Mouse (Mus musculus) R1 (cell line): ENCODE measurements around the gene Gpld1.
"Not testable (repeated sequence)": the region's sequence is repeated elsewhere in the genome, so short reads cannot be mapped to it uniquely, and the experiment has no call there.

Source experiments
- DNase-seq: peaks from one replicate; pipeline ENCODE4 v3.0.0-alpha.2; 2018; ENCODE audit warnings: low read depth, low spot score

Gene Gpld1

DNA sequence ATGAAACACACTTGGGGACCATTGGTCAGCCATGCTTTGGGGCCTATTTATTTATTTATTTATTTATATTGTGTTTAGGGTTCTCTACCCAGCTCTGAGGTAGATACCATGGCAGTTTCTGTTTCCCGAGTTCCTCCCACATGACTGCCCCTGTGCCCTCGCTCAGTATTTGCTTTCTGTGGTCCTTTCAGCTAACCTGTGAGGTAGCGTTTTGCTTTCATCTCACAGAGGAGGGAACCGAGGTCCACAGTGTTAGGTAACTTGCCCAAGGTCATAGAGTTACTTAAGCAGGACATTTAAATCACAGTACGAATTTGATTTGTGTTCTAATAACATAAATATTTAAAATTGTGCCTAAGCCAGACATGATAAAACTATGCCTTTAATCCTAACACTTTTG lies 4.2 kb downstream of the Gpld1 start:
- DNase-seq = no peak

DNA sequence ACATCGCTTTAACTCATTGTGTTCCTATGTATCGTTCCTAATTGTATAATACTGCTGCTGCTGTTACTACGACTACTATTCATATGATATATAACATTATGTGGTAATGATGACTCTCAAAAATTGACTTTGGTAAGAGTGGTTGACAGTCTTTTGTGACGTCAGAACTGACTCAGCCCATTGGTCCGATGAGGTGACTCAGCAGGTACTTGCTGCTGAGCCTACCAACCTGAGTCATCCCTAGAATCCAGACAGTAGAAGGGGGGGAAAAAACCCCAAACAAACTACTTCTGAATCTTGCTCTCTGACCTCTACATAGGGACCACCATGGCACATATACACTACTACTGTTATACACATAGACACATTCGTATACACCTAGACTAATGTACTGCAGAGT lies 5.9 kb downstream of the Gpld1 start:
- DNase-seq = no peak

DNA sequence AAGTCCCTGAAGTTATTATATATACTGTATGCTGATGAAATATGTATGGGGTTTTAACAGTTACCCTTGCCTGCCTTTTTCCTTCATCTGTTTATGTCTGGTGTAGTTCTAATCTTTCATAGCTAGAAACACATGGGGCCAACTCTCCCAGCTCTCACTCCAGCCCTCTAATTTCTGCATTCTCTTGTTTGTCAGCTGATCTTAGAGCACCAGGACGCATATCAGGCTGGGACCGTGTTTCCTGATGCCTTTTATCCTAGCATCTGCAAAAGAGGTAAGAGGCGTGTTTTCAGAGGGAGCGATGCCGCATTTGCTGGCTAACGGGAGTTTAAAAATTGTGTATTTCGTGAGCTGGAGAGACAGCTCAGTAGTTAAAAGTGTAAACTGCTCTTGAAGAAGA lies 9.7 kb downstream of the Gpld1 start:
- DNase-seq = no peak

DNA sequence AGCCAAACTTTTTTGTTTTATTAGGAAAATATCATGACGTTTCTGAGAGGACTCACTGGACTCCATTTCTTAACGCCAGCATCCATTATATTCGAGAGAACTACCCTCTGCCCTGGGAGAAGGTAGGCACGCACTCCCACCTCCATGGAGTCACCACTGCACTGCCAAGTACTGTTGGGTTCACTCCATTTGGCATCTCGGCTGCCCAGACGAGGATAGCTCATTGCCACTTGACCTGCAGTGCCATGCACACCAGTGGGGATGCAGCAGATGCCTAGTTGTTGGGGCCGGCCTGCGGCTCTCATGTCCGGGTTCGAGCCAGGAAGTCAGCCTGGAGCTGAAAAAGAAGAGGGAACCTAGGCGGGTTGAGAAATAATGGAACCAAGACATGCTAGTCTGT lies 12.1 kb downstream of the Gpld1 start:
- no peak for DNase-seq

DNA sequence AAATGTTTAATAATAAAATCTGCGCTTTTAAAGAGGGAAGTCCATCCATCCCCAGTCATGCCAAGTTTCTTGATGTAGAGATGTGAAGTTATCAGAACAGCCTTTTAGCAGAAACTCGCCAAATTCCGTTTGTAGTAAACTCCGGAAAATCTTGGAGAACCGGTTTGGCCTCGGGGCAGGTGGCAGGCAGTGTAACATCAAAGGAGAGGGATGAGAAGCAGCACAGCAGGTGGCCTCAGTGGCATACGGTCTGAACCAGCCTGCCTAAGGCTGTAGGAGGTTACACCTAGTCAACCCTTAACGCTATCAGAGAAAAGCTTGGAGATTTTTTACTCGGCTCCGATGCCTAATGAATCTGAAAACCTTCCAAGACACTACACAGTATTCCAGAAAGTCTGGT lies 12.5 kb downstream of the Gpld1 start:
- DNase-seq = peak; percentile 68

DNA sequence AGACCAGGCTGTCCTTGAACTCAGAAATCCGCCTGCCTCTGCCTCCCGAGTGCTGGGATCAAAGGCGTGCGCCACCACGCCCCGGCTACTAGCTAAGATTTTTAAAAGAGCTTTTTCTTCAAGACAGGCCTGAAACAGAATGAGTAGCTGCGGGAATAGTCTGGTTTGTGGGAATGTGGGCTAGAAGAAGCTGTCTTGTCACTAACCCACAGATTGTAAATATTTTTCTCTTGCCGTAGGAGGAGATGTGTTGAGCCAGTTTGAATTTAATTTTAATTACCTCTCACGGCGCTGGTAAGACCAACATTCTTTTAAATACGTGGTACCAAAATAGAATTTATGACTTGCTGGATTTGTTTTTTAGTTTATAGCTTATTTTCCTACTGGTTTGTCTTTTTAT lies 15.7 kb downstream of the Gpld1 start:
- DNase-seq = no peak

DNA sequence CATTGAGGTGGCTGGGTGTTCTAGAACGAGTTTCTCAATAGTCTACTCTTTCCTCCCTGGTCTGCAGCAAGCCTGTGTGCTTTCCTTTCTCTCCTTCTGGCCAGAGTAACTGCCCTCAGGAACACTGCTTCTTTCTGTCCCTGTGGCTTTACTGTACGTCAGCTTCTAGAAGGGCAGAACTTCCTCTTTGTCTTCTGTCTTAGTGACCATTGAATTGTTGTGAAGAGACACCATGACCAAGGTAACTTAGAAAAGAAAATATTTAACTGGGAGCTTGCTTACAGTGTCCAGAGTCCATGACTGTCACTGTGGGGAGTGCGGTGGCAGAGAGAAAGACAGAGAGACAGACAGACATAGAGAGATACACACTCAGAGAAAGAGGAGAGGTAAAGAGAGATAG lies 17.1 kb downstream of the Gpld1 start:
- no peak for DNase-seq

DNA sequence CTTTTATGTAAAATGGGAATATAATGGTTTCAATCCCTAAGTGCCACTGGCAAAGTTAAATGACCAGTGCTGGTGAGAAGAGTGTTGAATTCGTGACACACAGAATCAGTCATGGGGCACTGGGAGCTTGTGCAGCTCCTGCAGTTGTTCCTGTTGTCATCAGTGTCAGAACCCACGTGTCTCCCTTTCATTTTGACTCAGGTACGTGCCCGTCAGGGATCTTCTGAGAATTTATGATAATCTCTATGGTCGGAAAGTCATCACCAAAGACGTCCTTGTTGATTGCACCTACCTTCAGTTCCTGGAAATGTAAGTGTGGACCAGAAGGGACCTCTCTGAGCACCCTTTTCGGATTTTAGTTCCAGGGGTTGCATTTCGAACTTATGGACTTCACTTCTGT lies 19.2 kb downstream of the Gpld1 start:
- DNase-seq = no peak

DNA sequence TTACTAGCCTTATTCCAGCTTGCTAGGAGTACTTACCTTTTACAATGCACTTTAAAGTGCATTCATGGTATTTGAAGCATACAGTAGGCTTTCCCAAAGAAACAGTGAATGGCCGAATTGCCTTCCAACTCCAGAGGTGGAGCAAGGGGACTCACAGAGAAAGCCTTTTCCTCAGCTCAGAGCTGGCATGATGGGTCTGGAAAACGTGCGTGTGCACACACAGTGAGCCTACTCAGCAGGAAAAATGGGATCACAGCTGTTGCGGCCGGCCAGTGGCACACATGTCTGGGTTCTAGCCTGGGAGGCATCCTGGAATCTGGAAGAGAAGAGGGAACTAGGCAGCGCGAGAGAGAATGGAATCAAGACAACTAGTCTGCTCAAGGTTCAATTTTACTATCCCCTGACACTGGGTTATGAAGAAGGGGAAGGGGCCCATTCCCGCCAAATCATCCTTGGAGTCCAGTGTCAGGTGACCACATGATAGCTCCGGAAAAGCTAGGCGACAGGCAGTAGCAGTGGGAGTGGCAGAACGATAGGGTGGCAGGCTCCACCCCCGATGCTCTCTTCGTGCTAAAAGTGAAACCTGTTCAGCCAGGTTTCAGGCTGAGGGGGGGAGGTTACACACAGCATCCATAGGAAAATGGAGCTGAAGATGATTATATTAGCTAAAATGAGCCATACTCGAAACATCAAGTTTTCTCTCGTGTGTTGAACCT lies 22.3 kb downstream of the Gpld1 start:
- peak; percentile 27 for DNase-seq

DNA sequence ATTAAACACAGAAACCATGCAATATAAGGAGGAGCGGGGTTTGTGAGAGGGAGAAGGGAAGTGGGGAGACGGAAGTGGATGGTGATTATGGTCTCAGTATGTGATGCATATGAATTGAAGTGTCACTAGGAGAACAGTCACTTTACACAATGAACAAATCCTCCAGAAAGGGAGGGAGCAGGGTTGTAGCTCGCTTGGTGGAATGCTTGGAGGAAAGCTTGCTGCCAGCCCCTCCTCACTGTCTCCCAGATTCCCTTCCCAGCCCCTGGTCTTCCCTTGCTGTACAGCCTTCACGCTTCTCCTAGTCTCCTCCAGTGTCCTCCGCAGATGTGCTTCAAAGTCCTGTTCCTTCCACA lies 22.9 kb downstream of the Gpld1 start:
- no peak for DNase-seq

DNA sequence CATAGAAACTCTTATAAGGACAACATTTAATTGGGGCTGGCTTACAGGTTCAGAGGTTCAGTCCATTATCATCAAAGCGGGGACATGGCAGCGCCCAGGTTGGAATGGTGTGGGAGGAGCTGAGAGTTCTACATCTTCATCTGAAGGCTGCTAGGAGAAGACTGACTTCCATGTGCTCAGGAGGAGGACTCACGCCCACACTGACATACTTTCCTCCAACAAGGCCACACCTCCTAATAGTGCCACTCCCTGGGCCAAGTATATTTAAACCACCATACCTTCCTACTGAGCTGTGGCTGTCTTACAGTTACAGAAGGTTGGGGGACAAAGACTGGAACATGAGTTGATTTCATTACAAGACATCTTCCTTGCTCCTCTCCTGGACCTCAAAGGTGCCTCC lies 28.8 kb downstream of the Gpld1 start:
- DNase-seq = not testable (repeated sequence)

DNA sequence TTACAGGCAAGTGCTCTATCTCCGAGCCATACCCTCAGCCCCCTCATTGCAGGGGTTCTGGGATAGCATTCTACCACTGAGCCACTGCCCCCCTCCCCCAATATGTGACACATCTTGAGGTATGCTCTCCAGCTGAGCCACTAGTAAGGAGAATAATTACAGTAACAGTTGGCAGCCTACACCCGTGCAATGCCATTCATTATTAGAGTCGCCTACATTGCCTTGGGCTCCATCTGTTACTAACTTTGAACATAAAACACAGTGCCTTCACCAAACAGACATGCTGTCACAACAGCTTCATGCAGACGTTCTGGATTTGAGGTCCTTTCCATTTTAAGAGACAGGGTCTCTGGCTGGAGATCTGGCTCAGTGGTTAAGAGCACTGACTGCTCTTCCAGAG lies 33.4 kb downstream of the Gpld1 start:
- no peak for DNase-seq

DNA sequence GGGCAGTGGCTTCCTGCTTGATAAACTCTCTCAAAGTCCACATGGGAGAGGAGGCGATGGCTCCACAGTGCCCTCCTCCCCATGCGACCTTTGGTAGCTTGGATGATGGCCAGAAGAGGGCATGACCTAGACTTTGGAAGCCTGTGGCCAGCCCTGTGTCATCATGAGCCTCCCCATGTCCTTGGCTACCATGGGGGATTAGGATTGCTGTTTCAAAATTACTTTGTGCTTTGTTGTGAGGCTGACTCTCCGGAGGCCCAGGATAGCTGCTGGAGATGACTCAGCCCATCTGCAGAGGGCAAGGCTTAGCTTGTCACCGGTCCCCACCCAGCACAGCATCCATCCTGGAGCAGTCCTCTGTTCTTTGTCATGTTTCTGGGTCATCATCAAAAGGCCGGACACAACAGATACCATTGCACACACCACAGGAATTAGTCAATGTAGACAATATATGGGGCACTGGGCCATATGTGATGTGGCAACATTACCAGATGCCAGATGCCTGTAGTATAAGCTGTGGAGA lies 34.9 kb downstream of the Gpld1 start:
- DNase-seq = no peak

DNA sequence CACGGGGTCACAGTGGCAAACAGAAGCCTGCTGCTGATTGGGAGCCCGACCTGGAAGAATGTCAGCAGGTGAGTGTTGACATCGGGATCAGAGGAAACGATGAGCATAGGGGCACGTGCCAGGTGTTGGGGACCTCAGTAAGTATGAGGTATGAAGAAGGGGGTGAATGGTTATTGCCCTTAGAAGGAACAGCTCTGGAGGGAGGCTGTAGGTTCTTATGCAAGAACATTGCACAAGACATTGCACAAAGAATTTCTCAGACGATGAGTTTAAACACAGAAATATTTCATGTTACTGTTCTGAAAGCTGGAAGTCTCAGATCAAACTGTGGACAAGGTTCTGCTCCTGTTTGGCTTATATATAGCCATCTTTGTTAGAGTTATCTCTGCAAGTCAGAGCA lies 38.1 kb downstream of the Gpld1 start:
- no peak for DNase-seq

DNA sequence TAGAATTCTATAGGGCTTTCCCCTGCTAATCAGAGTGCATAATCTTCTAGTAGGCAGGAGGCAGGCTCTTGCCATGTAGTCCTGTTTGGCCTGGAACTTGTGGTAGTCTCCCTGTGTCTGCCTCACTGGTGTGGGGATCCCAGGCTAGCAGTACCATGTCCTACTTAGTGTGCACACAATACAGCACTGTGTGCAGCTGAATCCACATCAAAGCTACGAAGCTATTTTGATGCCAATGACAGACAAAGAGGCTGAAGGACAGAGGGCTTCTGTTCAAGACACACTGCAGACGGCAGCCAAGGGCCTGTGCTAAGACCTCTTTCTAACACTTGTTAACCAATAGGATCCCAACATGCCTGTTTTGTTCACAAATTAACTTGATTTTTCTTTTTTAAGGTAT lies 42.5 kb downstream of the Gpld1 start:
- DNase-seq = no peak

DNA sequence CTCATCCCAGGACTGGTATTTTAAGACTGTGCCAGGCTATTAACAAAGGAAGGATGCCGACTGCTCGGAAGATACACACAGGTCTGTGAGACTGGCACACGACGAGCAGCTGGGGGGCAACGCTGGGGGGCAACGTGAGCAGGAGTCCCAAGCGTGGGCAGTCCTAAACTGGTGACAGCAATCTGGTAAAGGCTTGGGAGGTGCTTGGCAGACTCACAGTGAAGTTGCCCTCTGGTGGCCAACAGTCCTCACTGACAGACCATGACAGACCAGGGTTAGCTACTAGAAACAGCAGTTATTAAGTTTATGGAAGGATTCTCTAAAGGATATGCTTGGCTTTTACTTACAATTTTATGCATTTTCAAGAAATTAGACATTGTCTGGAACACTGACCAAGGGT lies 45.4 kb downstream of the Gpld1 start:
- DNase-seq = peak; percentile 45

DNA sequence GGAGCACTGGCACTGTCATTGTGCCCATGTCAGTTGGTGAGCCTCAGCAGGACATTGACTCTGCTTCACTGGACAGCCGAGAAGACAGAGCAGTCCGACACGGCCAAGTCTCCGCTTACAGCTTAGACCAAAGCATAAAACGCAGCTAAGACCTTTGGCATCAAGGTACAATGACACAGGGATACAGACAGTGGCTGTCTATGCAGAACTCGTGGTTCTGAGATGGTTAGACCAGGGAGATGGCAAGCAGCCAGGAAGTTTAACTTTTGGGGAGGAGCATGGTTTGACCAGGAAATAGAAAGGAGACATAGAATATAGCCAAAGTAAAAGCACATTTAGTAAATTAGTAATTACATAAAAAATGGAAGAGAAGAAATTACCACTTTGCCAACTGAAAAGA lies 46.1 kb downstream of the Gpld1 start:
- DNase-seq = no peak

DNA sequence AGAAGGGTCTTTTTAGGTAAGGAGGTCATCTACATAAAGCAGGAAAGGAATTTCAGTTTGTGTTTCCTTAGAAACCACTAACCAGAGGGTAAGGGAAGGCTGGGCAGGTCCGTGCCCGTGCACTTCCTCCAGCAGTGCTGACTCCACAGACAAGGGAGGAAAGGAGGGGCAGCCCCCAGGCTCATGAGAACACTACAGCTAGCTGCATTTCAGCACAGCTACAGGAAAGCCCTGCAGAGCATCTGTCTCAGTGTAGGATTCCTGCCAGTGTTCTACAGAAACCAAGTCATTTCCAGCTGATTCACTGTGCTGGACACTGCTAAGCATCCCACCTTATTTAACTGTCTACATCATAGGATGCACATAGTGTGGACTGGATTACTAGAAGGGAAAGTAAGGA lies 50.2 kb downstream of the Gpld1 start:
- DNase-seq = no peak

DNA sequence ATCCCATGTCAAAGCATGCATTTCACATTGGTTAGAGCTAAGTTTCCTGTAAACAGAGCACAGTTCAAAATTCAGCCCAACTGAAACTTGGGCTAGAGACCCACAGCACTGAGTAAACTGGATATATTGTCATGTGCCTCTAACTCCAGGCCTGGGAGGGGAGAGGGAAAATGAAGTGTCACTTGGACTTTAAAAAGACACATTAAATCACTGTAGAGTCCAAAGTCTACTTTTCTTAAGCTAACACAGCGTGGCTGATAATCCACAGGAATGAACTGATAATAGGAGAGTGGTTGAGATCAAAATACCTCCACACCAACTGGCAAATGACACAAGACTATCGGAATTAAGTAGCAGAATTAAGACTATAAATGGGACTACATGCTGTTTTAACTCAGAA lies 56.6 kb downstream of the Gpld1 start:
- no peak for DNase-seq

DNA sequence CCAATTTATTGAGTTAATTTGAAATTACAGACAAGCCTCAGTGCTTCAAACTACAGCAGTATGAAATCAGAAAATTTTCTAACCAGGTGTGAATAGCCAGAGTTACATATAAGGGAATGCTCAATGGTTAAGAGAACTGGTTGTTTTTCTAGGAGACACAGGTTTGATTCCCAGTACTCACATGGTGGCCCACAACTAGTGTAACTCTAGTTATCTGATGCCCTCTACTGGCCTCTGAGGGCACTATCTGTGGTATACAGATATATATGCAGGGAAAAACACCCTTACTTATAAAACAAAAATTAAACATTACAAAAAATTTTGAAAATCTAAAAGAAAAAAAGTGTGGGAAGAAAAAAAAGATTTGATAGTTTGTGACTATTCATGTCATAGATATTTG lies 60.0 kb downstream of the Gpld1 start:
- DNase-seq = peak; percentile 36

DNA sequence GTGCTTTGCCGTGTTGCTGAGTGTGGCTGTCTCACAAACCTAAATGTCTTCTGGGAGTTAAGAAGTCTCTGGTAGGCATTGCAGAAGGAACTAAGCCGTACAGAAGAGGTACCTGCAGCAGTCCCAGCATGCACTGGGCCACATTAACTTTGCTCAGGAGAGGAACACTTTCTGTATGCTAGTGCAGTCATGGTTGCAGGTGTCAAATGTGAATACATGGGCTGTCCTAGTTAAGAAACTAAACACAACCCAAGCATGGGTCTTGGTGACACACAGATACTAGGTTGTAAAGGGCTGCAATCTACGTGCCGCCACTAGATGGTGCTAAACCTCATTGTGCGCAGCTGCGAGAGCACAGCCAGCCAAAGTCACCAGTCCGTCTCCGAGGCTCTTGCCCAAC lies 64.2 kb downstream of the Gpld1 start:
- DNase-seq = no peak

DNA sequence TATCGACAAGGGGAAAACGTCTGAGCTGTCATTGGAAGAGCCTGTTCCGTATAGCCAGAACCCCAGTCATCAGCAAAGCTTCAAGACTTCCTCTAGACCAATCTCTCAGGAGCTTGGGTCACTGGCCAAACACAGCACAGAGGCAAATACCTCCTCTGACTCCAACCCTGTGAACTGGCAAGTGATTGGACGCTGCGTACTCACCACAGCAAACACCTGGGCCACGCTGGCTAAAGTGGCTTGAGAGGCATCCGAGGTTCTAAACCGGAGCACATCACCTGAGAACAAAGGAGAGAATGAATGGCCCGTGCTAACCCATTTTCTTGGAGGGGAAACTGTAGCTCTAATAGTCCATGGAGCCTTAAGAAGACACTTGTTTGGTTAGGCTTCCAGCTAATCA lies 75.4 kb downstream of the Gpld1 start:
- no peak for DNase-seq

DNA sequence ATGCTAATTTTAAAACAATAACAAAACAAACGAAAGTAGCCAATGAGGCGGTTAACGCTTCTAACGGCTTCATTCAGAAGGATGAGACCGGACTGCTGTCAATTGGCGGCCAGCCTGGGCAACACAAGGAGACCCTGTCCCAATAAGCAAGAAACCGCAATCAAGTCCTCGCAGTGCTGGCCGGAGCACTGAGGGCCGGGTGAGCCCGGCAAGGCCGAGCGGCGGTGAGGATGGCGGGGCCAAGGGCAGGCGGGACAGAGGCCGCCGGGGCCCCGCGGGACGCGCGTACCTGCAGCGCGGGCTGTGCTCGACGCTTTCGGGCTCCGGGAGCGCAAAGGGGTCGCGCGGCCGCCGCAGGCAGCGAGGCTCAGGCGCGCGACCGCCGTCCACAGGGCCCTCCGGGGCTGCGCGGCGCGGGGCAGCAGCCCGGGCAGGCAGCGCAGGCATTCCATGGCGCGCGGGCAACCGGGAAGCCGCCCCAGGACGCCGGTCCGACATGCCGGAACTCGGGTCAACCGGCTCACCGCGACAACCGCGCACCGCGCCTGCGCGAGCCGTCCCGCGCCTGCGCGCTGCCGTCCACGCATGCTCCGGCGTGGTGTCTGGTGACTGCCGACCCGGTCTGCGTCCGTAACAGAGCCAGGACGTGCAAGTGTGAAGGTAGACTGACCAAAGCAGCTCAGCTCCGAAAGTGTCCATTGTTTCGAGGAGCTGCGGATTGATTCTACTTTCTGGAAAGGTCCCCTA lies 77.0 kb downstream of the Gpld1 start, which contains the start of gene Mrs2:
Gene Mrs2, minus strand, starts transcription at position 587 of the 747 bp plus-strand sequence.
- peak; percentile 81 for DNase-seq
